9 mouse cellular contexts compared by ENCODE assay signal in genomic region chr12:59039162-59039970, GRCm38 (mm10). TPM values are rescaled to one million over a fixed set of nuclear protein-coding genes. Genes with fewer than 3 reads are reported as not detected.
A peak's percentile ranks its signal among the peaks of the same experiment; 100 is the strongest.
DNase-seq lines count a peak whose midpoint lies in the region; ATAC-seq lines count a peak whose summit lies in the region.
"Had no signal": no experiment of that assay in that cellular context is flagged by ENCODE, and none has a peak within 500 bp of the region (broad histone marks: within the 10 kb centered on the region; RNA-seq: fewer than 3 reads in every experiment).

No protein-coding gene starts in this region.

- WGBS in heart, embryonic 11.5 days (ENCODE audit: insufficient replicate concordance) = 63% methylated on average over 10 of the region's 10 CpGs
- 64% methylated on average over 10 of the region's 10 CpGs for WGBS in embryonic facial prominence, embryonic 11.5 days
- 66% methylated on average over 10 of the region's 10 CpGs for WGBS in limb, embryonic 13.5 days

- H3K4me1 ChIP-seq in heart, embryonic 11.5 days (ENCODE audit: control insufficient read depth, insufficient read depth, low read length) = peaks cover 4% of the 10 kb centered on the region; the same call in 1 of the 2 replicates
- no peaks in the 10 kb centered on the region for H3K4me1 ChIP-seq in embryonic facial prominence, embryonic 11.5 days (ENCODE audit: control insufficient read depth, insufficient read depth, low read length)
- no peaks in the 10 kb centered on the region for H3K4me1 ChIP-seq in limb, embryonic 13.5 days

- peak overlapping the region; percentile 18; the same call in 1 of the 2 replicates for H3K4me3 ChIP-seq in heart, embryonic 11.5 days (ENCODE audit: low read depth, low read length)
- H3K4me3 ChIP-seq in embryonic facial prominence, embryonic 11.5 days (ENCODE audit: low read depth, low read length) = no peak overlapping the region
- no peak overlapping the region for H3K4me3 ChIP-seq in limb, embryonic 13.5 days

- no peak for DNase-seq in heart, adult 8-10 months (ENCODE audit: low spot score)
- DNase-seq in 416B (ENCODE audit: low read depth) = peak; percentile 38
- peak; percentile 5 for DNase-seq in embryonic facial prominence, embryonic 11.5 days (ENCODE audit: low spot score)
- DNase-seq in adrenal gland, adult 8-10 months = no peak
- no peak for DNase-seq in spleen, postnatal 10 days (ENCODE audit: low spot score in 2 of 2)
- DNase-seq in spleen, postnatal 14 days (ENCODE audit: low spot score in 2 of 2) = no peak
- DNase-seq: cerebellum, adult 9-10 months had no signal

- H3K36me3 ChIP-seq in heart, embryonic 11.5 days (ENCODE audit: control insufficient read depth, insufficient read depth, low read length) = peaks cover 7% of the 10 kb centered on the region
- peaks cover 2% of the 10 kb centered on the region; the same call in 1 of the 2 replicates for H3K36me3 ChIP-seq in embryonic facial prominence, embryonic 11.5 days (replicated peaks; ENCODE audit: control insufficient read depth, insufficient read depth, low read depth, low read length)
- peaks cover 33% of the 10 kb centered on the region for H3K36me3 ChIP-seq in limb, embryonic 13.5 days

- H3K27me3 ChIP-seq in heart, embryonic 11.5 days (ENCODE audit: control insufficient read depth, insufficient read depth, low read length) = no peaks in the 10 kb centered on the region
- H3K27me3 ChIP-seq in embryonic facial prominence, embryonic 11.5 days (ENCODE audit: control insufficient read depth, insufficient read depth, low read length) = no peaks in the 10 kb centered on the region
- H3K27me3 ChIP-seq in limb, embryonic 13.5 days = no peaks in the 10 kb centered on the region

- H3K27ac ChIP-seq in heart, embryonic 11.5 days (ENCODE audit: low read depth, low read length) = peak overlapping the region; percentile 82; the same call in 1 of the 2 replicates
- H3K27ac ChIP-seq in embryonic facial prominence, embryonic 11.5 days (replicated peaks; ENCODE audit: low read depth, low read length) = no peak overlapping the region; the same call in 1 of the 2 replicates
- no peak overlapping the region for H3K27ac ChIP-seq in limb, embryonic 13.5 days

- no peak overlapping the region for H3K9ac ChIP-seq in heart, embryonic 11.5 days (ENCODE audit: low read depth, low read length)
- H3K9ac ChIP-seq in embryonic facial prominence, embryonic 11.5 days (replicated peaks; ENCODE audit: low read length) = no peak overlapping the region
- no peak overlapping the region for H3K9ac ChIP-seq in limb, embryonic 13.5 days

- no peaks in the 10 kb centered on the region for H3K9me3 ChIP-seq in heart, embryonic 11.5 days (replicated peaks; ENCODE audit: control insufficient read depth, low read length)
- H3K9me3 ChIP-seq in embryonic facial prominence, embryonic 11.5 days (replicated peaks; ENCODE audit: control insufficient read depth, low read length) = no peaks in the 10 kb centered on the region
- H3K9me3 ChIP-seq in limb, embryonic 13.5 days = 0 out of 2 replicates have a peak, but pooled peaks cover 5% of the 10 kb centered on the region

- no peak overlapping the region for H3K4me2 ChIP-seq in heart, embryonic 11.5 days
- H3K4me2 ChIP-seq in embryonic facial prominence, embryonic 11.5 days (ENCODE audit: low read depth, low read length) = no peak overlapping the region
- H3K4me2 ChIP-seq in limb, embryonic 13.5 days (replicated peaks) = peak overlapping the region; percentile 31; the same call in 1 of the 2 replicates

- no peak for ATAC-seq in heart, embryonic 11.5 days (replicated peaks; ENCODE audit: insufficient number of reproducible peaks, low FRiP score, low TSS enrichment)
- no peak; the same call in 1 of the 2 replicates for ATAC-seq in embryonic facial prominence, embryonic 11.5 days (replicated peaks; ENCODE audit: insufficient number of reproducible peaks, low FRiP score, low TSS enrichment, low read depth)
- no peak for ATAC-seq in limb, embryonic 13.5 days (ENCODE audit: low FRiP score, low read depth)

RNA-seq across cellular contexts. Expression of gene Trappc6b, which starts 21.9 kb away (rescaled TPM):
- 62.5 and 64.2 TPM in 2 replicates for polyA plus RNA-seq in heart, embryonic 11.5 days (2014; fragmentation: Nextera tagmentation; extraction: Ambion mirVana)
- 10 to 100 TPM; 57.6 to 75.2 (median 68.7) TPM for total RNA-seq in heart, adult 8-10 months (2022)
- 52.6 and 59.5 TPM in 2 replicates for polyA plus RNA-seq in embryonic facial prominence, embryonic 11.5 days (2014; fragmentation: Nextera tagmentation; extraction: Ambion mirVana)
- polyA plus RNA-seq in limb, embryonic 13.5 days (2015; fragmentation: Nextera tagmentation; extraction: Ambion mirVana) = 81.7 and 89.7 TPM in 2 replicates
- 10 to 100 TPM; 82.3 to 99.7 (median 89.9) TPM for total RNA-seq in adrenal gland, adult 8-10 months (2022)

RNA-seq across cellular contexts. Expression of gene Gemin2, which starts 26.2 kb away (rescaled TPM):
- 23.2 and 25.4 TPM in 2 replicates for polyA plus RNA-seq in heart, embryonic 11.5 days (2014; fragmentation: Nextera tagmentation; extraction: Ambion mirVana)
- total RNA-seq in heart, adult 8-10 months (2022) = 1 to 10 TPM; 4.3 to 6.2 (median 5.3) TPM
- 29.4 and 30.3 TPM in 2 replicates for polyA plus RNA-seq in embryonic facial prominence, embryonic 11.5 days (2014; fragmentation: Nextera tagmentation; extraction: Ambion mirVana)
- polyA plus RNA-seq in limb, embryonic 13.5 days (2015; fragmentation: Nextera tagmentation; extraction: Ambion mirVana) = 37.6 and 40.9 TPM in 2 replicates
- total RNA-seq in adrenal gland, adult 8-10 months (2022) = 10 to 100 TPM in 2 of 4 experiments, 1 to 10 TPM in 2; 7.3 to 11.2 (median 9.3) TPM

RNA-seq across cellular contexts. Expression of gene Pnn, which starts 27.3 kb away (rescaled TPM):
- 68.5 and 74.1 TPM in 2 replicates for polyA plus RNA-seq in heart, embryonic 11.5 days (2014; fragmentation: Nextera tagmentation; extraction: Ambion mirVana)
- total RNA-seq in heart, adult 8-10 months (2022) = 10 to 100 TPM; 18.8 to 35.6 (median 25.9) TPM
- 99.3 and 116 TPM in 2 replicates for polyA plus RNA-seq in embryonic facial prominence, embryonic 11.5 days (2014; fragmentation: Nextera tagmentation; extraction: Ambion mirVana)
- polyA plus RNA-seq in limb, embryonic 13.5 days (2015; fragmentation: Nextera tagmentation; extraction: Ambion mirVana) = 104 and 118 TPM in 2 replicates
- 10 to 100 TPM; 25.6 to 55.4 (median 43.2) TPM for total RNA-seq in adrenal gland, adult 8-10 months (2022)

RNA-seq across cellular contexts. Expression of gene Sec23a, which starts 27.5 kb away (rescaled TPM):
- polyA plus RNA-seq in heart, embryonic 11.5 days (2014; fragmentation: Nextera tagmentation; extraction: Ambion mirVana) = 77.8 and 103 TPM in 2 replicates
- 10 to 100 TPM; 42.2 to 47.9 (median 45.9) TPM for total RNA-seq in heart, adult 8-10 months (2022)
- 89.9 and 94.7 TPM in 2 replicates for polyA plus RNA-seq in embryonic facial prominence, embryonic 11.5 days (2014; fragmentation: Nextera tagmentation; extraction: Ambion mirVana)
- polyA plus RNA-seq in limb, embryonic 13.5 days (2015; fragmentation: Nextera tagmentation; extraction: Ambion mirVana) = 105 and 111 TPM in 2 replicates
- 10 to 100 TPM; 43.3 to 52.8 (median 44.8) TPM for total RNA-seq in adrenal gland, adult 8-10 months (2022)

RNA-seq across cellular contexts. Expression of gene Mia2, which starts 56.2 kb away (rescaled TPM):
- polyA plus RNA-seq in heart, embryonic 11.5 days (2014; fragmentation: Nextera tagmentation; extraction: Ambion mirVana) = 41.3 and 43.1 TPM in 2 replicates
- 100 to 1,000 TPM in 2 of 4 experiments, 10 to 100 TPM in 2; 93.4 to 113 (median 106) TPM for total RNA-seq in heart, adult 8-10 months (2022)
- 62.8 and 71.9 TPM in 2 replicates for polyA plus RNA-seq in embryonic facial prominence, embryonic 11.5 days (2014; fragmentation: Nextera tagmentation; extraction: Ambion mirVana)
- polyA plus RNA-seq in limb, embryonic 13.5 days (2015; fragmentation: Nextera tagmentation; extraction: Ambion mirVana) = 63.2 TPM in 2 replicates
- 100 to 1,000 TPM; 105 to 141 (median 129) TPM for total RNA-seq in adrenal gland, adult 8-10 months (2022)

Comparison
In these comparisons a context has a peak if more than half of its experiments do, and no peak if none do; other contexts are left out.
1. DNase-seq: peak in 416B (single experiment) and embryonic facial prominence, embryonic 11.5 days (single experiment); none in heart, adult 8-10 months (single experiment), adrenal gland, adult 8-10 months (single experiment), spleen, postnatal 10 days (0 of 2) and spleen, postnatal 14 days (0 of 2).